22 mouse cellular contexts compared by ENCODE assay signal in genomic region chr3:89770425-89771002, GRCm38 (mm10). TPM values are rescaled to one million over a fixed set of nuclear protein-coding genes. Genes with fewer than 3 reads are reported as not detected.
DNase-seq lines count a peak whose midpoint lies in the region; ATAC-seq and TF ChIP-seq lines count a peak whose summit lies in the region.
"Had no signal": no experiment of that assay in that cellular context is flagged by ENCODE, and none has a peak within 500 bp of the region (broad histone marks: within the 10 kb centered on the region; RNA-seq: fewer than 3 reads in every experiment).

No protein-coding gene starts in this region.

- no peak overlapping the region for H3K4me2 ChIP-seq in hindbrain, embryonic 13.5 days
- no peak overlapping the region for H3K4me2 ChIP-seq in hindbrain, postnatal 0 days (ENCODE audit: low read depth, low read length)
- no peak overlapping the region for H3K4me2 ChIP-seq in midbrain, embryonic 15.5 days
- H3K4me2 ChIP-seq: embryonic facial prominence, embryonic 13.5 days; forebrain, embryonic 12.5 days; heart, embryonic 11.5 days; heart, embryonic 15.5 days; hindbrain, embryonic 15.5 days had no signal

- H3K36me3 ChIP-seq in hindbrain, embryonic 13.5 days: no peaks in the 10 kb centered on the region
- no peaks in the 10 kb centered on the region for H3K36me3 ChIP-seq in hindbrain, postnatal 0 days (ENCODE audit: insufficient read depth, low read length)
- no peaks in the 10 kb centered on the region for H3K36me3 ChIP-seq in midbrain, embryonic 15.5 days (replicated peaks)
- peaks cover 5% of the 10 kb centered on the region for H3K36me3 ChIP-seq in midbrain, embryonic 10.5 days
- H3K36me3 ChIP-seq: embryonic facial prominence, embryonic 13.5 days; heart, embryonic 15.5 days; hindbrain, embryonic 15.5 days had no signal

- 0 out of 2 replicates have a peak, but pooled peaks cover 7% of the 10 kb centered on the region for H3K27me3 ChIP-seq in hindbrain, embryonic 13.5 days
- H3K27me3 ChIP-seq in hindbrain, postnatal 0 days (ENCODE audit: insufficient read depth, low read length): no peaks in the 10 kb centered on the region
- no peaks in the 10 kb centered on the region for H3K27me3 ChIP-seq in midbrain, embryonic 15.5 days (replicated peaks)
- 0 out of 2 replicates have a peak, but pooled peaks cover 4% of the 10 kb centered on the region for H3K27me3 ChIP-seq in midbrain, embryonic 10.5 days (ENCODE audit: low read depth, poor library complexity, severe bottlenecking)
- H3K27me3 ChIP-seq: embryonic facial prominence, embryonic 13.5 days; hindbrain, embryonic 15.5 days had no signal

- no peak for TF ChIP-seq CTCF in hindbrain, postnatal 0 days (IDR thresholded peaks at IDR 0.05; ENCODE audit: low read depth)

- whole genome bisulfite sequencing in hindbrain, embryonic 13.5 days: 62% methylated on average over 2 of the region's 2 CpGs
- 58% methylated on average over 2 of the region's 2 CpGs for WGBS in hindbrain, postnatal 0 days
- 57% methylated on average over 2 of the region's 2 CpGs for WGBS in midbrain, embryonic 15.5 days
- WGBS in midbrain, embryonic 10.5 days: 60% methylated on average over 2 of the region's 2 CpGs

- H3K9ac ChIP-seq in hindbrain, embryonic 13.5 days: peak overlapping the region; percentile 53; the same call in 1 of the 2 replicates
- no peak overlapping the region for H3K9ac ChIP-seq in hindbrain, postnatal 0 days (replicated peaks; ENCODE audit: low read length)
- 0 out of 2 replicates have a peak overlapping the region, but pooled peaks have one; percentile 3 for H3K9ac ChIP-seq in midbrain, embryonic 15.5 days
- H3K9ac ChIP-seq: embryonic facial prominence, embryonic 13.5 days; forebrain, embryonic 12.5 days; heart, embryonic 15.5 days; hindbrain, embryonic 15.5 days had no signal

- no peaks in the 10 kb centered on the region for H3K9me3 ChIP-seq in hindbrain, embryonic 13.5 days
- no peaks in the 10 kb centered on the region for H3K9me3 ChIP-seq in hindbrain, postnatal 0 days (ENCODE audit: low read length)
- no peaks in the 10 kb centered on the region for H3K9me3 ChIP-seq in midbrain, embryonic 15.5 days
- H3K9me3 ChIP-seq in midbrain, embryonic 10.5 days (replicated peaks): no peaks in the 10 kb centered on the region
- H3K9me3 ChIP-seq: embryonic facial prominence, embryonic 13.5 days; forebrain, embryonic 12.5 days; heart, embryonic 15.5 days; hindbrain, embryonic 10.5 days; hindbrain, embryonic 15.5 days had no signal

- H3K4me3 ChIP-seq in hindbrain, embryonic 13.5 days: no peak overlapping the region
- H3K4me3 ChIP-seq in hindbrain, postnatal 0 days (ENCODE audit: low read length): no peak overlapping the region
- H3K4me3 ChIP-seq in midbrain, embryonic 15.5 days: no peak overlapping the region
- H3K4me3 ChIP-seq in midbrain, embryonic 10.5 days: no peak overlapping the region
- H3K4me3 ChIP-seq: embryonic facial prominence, embryonic 13.5 days; forebrain, embryonic 12.5 days; heart, adult 2 months; heart, embryonic 15.5 days; hindbrain, embryonic 10.5 days; hindbrain, embryonic 15.5 days had no signal

- peaks cover 37% of the 10 kb centered on the region for H3K4me1 ChIP-seq in hindbrain, embryonic 13.5 days (replicated peaks)
- H3K4me1 ChIP-seq in hindbrain, postnatal 0 days (ENCODE audit: insufficient read depth, low read length): peaks cover 19% of the 10 kb centered on the region
- peaks cover 38% of the 10 kb centered on the region for H3K4me1 ChIP-seq in midbrain, embryonic 15.5 days
- peaks cover 43% of the 10 kb centered on the region for H3K4me1 ChIP-seq in midbrain, embryonic 10.5 days

- no peak for ATAC-seq in hindbrain, embryonic 13.5 days (ENCODE audit: low FRiP score)
- no peak for ATAC-seq in hindbrain, postnatal 0 days
- no peak for ATAC-seq in midbrain, embryonic 15.5 days (replicated peaks)
- ATAC-seq: forebrain, embryonic 16.5 days; inflammation-experienced regulatory T-cells, adult 6 months had no signal

- no peak overlapping the region for H3K27ac ChIP-seq in hindbrain, embryonic 13.5 days
- no peak overlapping the region for H3K27ac ChIP-seq in hindbrain, postnatal 0 days
- no peak overlapping the region for H3K27ac ChIP-seq in midbrain, embryonic 15.5 days
- no peak overlapping the region for H3K27ac ChIP-seq in midbrain, embryonic 10.5 days (replicated peaks)
- H3K27ac ChIP-seq: embryonic facial prominence, embryonic 13.5 days; forebrain, embryonic 12.5 days; heart, adult 2 months; heart, embryonic 15.5 days; hindbrain, embryonic 10.5 days; hindbrain, embryonic 15.5 days had no signal

- no peak for DNase-seq in hindbrain, postnatal 0 days (ENCODE audit: low spot score)
- DNase-seq in midbrain, embryonic 10.5 days (ENCODE audit: low spot score): no peak
- peak; percentile 39 for DNase-seq in MEL-GATA-1-ER (ENCODE audit: extremely low read depth, low read depth)
- DNase-seq in embryo, embryonic 10.5 days (ENCODE audit: low spot score): no peak
- DNase-seq in adrenal gland, postnatal 10 days: no peak
- DNase-seq: adrenal gland, adult 2 months; adrenal gland, postnatal 36 days; cerebellum, adult 8-10 months; cerebellum, postnatal 25 days; gastrocnemius, postnatal 14 days; heart, adult 2 months; heart, postnatal 14 days had no signal

RNA-seq across cellular contexts. Expression of gene Ube2q1, which starts 2.9 kb away (rescaled TPM):
- 13.5 and 14.4 TPM in 2 replicates for polyA plus RNA-seq in hindbrain, embryonic 13.5 days (2015; fragmentation: Nextera tagmentation; extraction: Ambion mirVana)
- 50.7 and 53.2 TPM in 2 replicates for total RNA-seq in hindbrain, postnatal 0 days (2014; rRNA removed)
- polyA plus RNA-seq in hindbrain, postnatal 0 days (2015; fragmentation: Nextera tagmentation; extraction: Ambion mirVana): 9.2 and 9.5 TPM in 2 replicates
- 13.4 and 13.8 TPM in 2 replicates for polyA plus RNA-seq in midbrain, embryonic 15.5 days (2015; fragmentation: Nextera tagmentation; extraction: Ambion mirVana)
- 12.5 and 12.9 TPM in 2 replicates for polyA plus RNA-seq in midbrain, embryonic 10.5 days (2016; fragmentation: Nextera tagmentation; extraction: Ambion mirVana)
- 10 to 100 TPM; 52.4 to 55.4 TPM for total RNA-seq in adrenal gland, postnatal 10 days (2021)

RNA-seq across cellular contexts. Expression of gene Chrnb2, which starts 6.1 kb away (rescaled TPM):
- polyA plus RNA-seq in hindbrain, embryonic 13.5 days (2015; fragmentation: Nextera tagmentation; extraction: Ambion mirVana): 28.1 and 30.7 TPM in 2 replicates
- 40.3 and 45.6 TPM in 2 replicates for total RNA-seq in hindbrain, postnatal 0 days (2014; rRNA removed)
- polyA plus RNA-seq in hindbrain, postnatal 0 days (2015; fragmentation: Nextera tagmentation; extraction: Ambion mirVana): 16.2 and 16.5 TPM in 2 replicates
- polyA plus RNA-seq in midbrain, embryonic 15.5 days (2015; fragmentation: Nextera tagmentation; extraction: Ambion mirVana): 31.6 and 33.4 TPM in 2 replicates
- polyA plus RNA-seq in midbrain, embryonic 10.5 days (2016; fragmentation: Nextera tagmentation; extraction: Ambion mirVana): 5.9 and 11.3 TPM in 2 replicates
- 1 to 10 TPM; 3.5 to 5.0 TPM for total RNA-seq in adrenal gland, postnatal 10 days (2021)

RNA-seq across cellular contexts. Expression of gene Adar, which starts 55.7 kb away (rescaled TPM):
- 19.8 and 23.1 TPM in 2 replicates for polyA plus RNA-seq in hindbrain, embryonic 13.5 days (2015; fragmentation: Nextera tagmentation; extraction: Ambion mirVana)
- 73.6 and 78.0 TPM in 2 replicates for total RNA-seq in hindbrain, postnatal 0 days (2014; rRNA removed)
- 17.3 and 17.9 TPM in 2 replicates for polyA plus RNA-seq in hindbrain, postnatal 0 days (2015; fragmentation: Nextera tagmentation; extraction: Ambion mirVana)
- polyA plus RNA-seq in midbrain, embryonic 15.5 days (2015; fragmentation: Nextera tagmentation; extraction: Ambion mirVana): 33.3 and 33.4 TPM in 2 replicates
- 13.6 and 16.4 TPM in 2 replicates for polyA plus RNA-seq in midbrain, embryonic 10.5 days (2016; fragmentation: Nextera tagmentation; extraction: Ambion mirVana)
- total RNA-seq in adrenal gland, postnatal 10 days (2021): 10 to 100 TPM; 19.5 to 25.3 TPM
